Mouse (Mus musculus) Muller cell, postnatal 12 days (primary cell): ENCODE results near the gene R3hdm2.

Source experiments
- DNase-seq: peaks from one replicate; pipeline ENCODE4 v3.0.0-alpha.2; 2015; ENCODE audit errors: inconsistent ontology term

The R3hdm2 gene

DNA sequence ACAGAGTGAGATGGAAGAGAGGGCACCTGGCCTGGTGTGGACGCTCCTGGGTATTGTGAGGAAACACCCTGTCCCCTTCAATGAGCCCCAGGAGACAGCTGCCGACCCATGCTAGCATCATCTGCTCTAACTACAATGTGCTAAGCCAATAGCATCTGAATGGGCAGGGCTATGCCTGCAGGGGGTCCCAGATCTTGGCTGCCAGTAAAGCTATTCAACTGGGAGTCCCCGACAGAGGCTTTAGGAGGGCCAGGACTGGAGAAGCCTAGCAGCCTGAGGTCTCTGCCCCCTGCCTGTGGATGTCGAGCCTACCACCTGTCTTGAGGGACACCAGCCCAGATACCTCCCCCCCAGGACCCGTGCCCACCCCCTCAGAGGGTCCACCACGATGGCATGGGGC is 162.6 kb downstream of the R3hdm2 start:
- peak; percentile 56 for DNase-seq

DNA sequence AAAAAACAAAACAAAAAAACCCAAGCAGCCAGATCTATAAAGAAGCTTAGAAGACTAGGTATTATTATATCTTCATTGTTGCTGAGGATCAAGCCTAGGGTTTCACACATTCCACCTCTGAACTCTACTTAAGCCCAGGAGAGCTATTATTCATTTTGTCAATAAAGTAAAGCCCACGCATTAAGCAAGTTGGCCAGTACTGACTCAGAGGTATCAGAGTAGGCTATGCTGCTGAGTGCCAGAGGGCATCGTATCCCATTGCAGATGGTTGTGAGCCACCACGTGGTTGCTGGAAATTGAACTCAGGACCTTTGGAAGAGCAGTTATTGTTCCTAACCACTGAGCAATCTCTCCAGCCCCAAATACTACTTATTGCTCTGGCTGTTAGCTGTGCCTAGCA is 163.8 kb downstream of the R3hdm2 start:
- DNase-seq = no peak

DNA sequence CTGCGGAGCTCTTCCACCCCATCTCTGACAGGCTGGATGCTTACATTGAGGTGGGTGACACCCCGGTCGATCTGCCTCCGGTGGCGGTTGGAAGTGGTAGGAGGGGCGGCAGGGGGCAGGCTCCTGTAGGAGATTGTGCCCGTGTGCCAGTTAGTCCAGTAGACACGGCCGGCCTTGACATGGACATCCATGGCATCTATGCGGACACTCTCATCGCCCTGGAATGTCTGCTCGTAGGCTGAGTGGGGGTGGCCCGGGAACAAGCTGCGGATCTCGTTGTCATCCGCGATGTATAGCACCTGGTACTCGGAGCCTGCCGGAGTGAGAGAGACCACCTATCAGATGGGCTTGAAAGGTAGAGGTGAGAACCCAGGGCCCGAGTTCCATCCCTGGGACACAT is 164.2 kb downstream of the R3hdm2 start:
- no peak for DNase-seq

DNA sequence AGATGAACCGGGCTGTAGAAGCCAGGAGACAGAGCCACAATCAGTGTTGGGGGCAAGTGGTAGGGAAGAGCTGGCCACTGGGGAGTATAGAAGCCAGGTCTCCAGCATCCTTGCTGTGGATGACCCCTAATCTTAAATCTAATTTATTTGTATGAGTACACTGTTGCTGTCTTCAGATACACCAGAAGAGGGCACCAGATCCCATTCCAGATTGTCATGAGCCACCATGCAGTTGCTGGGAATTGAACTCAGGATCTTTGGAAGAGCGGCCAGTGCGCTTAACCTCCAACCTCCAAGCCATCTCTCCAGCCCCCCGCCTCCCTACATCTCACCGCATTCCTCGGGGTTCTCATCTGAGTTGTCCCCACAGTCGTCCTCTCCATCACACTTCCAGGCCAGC is 166.4 kb downstream of the R3hdm2 start:
- no peak for DNase-seq

GRCm38 (mm10) chr10:127548236-127548635 is 168.1 kb downstream of the R3hdm2 start:
- no peak for DNase-seq
